Mouse (Mus musculus): ENCODE results near the gene Rxra. TPM values are rescaled to one million over a fixed set of nuclear protein-coding genes. Genes with fewer than 3 reads are reported as not detected.

Gene Rxra
- total RNA-seq, 2 experiments from 2014 or later, result 52.8 to 53.8 TPM

DNA sequence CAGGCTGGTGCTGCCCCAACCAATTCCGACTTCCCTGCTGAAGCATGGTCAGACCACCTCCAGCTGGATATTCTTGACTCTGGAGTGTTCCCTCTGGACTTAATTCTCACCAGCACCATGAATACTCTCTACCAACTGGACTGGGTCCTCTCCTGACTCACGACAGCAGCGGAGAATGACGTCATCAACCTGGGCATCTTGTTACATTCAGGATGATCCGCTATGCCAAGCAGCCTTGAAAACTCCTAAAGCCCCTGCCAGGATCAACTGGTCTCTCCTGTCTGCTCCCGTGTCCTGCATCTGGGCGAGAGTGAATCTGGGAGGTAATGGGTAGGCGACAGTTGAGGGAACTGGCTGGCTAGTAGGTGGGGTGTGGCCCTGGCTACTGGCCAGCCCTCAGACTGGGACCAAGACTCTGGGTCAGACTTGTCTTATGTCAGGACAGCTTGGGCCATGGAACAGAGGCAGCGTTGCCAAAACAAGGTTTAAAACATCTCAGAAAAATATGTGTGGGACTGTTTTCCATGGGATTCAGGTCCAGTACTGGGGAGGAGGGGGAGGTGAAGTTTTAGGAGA is 103.1 kb downstream of the Rxra start:
- intact Hi-C loops (cut with DNase I), result no loop called here
- DNase-seq, result peak in 1 of 2 experiments; percentile 63

DNA sequence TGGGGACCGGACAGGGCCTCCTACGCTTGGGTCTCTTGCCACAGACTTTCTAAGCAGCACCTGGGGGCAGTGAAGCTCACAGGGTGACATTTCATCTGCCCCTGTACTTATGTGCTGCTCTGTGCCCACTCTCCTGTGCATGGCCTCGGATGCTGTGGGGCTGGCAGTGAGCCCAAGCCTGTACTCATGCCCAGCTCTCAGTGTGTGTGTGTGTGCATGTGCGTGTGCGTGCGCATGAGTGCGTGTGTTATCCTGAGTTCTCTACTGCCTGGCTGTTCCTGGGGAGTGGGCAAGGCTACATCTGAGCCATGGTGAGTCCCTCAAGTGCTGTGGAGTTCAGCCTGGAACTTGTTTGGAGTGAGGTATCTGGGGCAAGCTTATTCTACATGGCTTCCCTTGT is 103.9 kb downstream of the Rxra start:
- intact Hi-C loops (cut with DNase I), result no loop called here
- DNase-seq, result no peak

DNA sequence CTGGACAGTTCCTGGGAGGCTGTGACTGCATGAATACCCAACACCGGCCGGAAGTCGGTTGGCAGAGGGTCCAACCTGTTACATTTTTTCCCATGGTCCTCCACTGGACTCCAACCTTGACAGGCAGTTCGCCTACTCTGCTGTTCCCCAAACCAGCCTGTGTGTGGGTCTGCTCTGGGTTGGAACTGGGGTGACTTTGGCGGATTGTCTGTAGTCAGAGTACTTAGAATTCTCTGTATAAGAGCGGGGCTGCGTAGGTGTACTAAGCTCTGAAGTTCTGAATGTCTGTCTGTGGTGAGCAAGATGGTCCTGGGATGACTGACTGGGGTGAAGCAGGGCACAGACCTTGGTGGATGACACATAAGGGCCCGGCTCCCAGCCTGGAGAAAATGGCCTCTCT is 109.1 kb downstream of the Rxra start:
- intact Hi-C loops (cut with DNase I), result no loop called here
- DNase-seq, result no peak

DNA sequence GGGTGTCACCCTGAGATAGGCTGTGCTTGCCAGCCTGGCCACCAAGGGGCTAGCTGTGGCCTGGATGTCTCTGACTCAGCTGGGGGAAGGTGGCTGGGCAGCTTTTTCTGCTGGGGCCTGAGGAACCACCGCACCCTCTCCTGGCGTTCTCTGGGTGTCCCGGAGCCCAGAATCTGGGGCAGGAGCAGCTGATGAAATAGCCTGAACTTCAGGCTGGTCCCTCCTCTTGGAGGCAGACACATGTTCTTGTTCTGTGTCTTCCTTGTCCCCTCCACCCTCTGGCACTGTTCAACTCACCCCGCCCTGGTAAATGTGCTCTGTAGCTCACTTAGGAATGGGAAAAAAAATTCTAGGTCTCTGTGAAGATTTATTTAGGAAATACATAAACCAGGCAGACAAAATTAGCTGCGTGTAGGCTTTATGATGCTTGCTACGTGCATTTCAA is 109.8 kb downstream of the Rxra start:
- peak in 1 of 2 experiments; percentile 52 for DNase-seq
- intact Hi-C loops (cut with DNase I), result no loop called here

DNA sequence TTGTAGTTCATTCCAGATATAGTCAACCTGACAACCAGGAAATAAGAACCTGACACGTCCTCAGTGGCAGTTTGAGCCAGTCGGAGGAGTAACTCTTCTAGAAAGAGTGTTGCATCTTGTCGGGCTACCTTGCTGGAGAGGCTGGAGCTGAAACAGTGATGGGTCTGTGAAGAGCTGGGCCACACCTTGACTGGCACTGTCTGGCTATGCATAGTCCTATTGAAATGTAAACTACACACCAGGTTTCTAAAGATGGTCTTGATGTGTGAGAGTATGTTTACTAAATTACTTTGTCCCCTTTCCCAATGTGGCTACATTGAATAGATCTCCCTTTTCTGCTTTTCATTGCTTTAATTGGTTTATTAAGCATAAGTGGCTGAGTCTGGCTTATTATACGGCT is 115.3 kb downstream of the Rxra start:
- intact Hi-C loops (cut with DNase I), result no loop called here

DNA sequence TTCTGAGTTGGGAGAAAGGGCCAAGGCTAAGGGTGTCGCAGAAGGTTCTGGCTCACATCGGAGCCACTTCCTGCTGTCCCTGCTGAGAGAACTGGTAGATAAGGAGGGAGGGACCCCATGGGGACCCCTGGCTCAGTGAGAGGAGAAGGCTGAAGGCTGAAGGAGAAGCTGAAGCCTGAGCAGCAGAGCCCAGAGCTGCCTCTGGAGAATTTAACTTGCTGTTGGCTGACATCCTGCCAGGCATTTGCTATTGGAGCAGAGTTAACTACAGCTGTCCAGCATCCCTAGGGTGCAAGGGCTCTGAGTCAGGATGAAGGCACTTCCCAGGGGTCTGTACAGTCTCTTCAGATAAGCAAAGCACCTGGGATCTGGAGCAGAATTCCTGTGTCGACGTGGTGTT is 122.8 kb downstream of the Rxra start:
- peak; percentile 40 to 57 for DNase-seq
- intact Hi-C loops (cut with DNase I), result no loop called here

More for the DNA sequence above, 115.3 kb downstream of the Rxra start:
- DNase-seq, result no peak

DNA sequence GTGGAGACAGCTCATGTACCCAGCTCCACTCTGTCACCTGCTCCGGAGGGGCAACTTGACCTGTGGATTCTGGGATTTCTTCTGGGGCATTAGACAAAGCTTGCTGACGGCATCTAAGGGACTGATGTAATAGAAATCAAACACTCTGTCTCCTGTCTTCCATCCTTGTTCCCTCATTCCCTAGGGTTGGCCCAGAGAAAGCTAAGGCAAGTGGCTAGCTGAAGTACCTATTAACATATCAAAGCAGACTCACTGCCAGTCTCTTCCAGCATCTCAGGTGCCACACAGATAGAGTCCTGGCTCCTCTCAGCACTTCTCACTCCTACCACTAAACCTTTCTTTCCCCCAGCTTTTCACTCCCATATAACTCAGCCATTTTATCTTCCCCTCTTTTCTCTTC is 124.8 kb downstream of the Rxra start:
- intact Hi-C loops (cut with DNase I), result no loop called here
- DNase-seq, result no peak

DNA sequence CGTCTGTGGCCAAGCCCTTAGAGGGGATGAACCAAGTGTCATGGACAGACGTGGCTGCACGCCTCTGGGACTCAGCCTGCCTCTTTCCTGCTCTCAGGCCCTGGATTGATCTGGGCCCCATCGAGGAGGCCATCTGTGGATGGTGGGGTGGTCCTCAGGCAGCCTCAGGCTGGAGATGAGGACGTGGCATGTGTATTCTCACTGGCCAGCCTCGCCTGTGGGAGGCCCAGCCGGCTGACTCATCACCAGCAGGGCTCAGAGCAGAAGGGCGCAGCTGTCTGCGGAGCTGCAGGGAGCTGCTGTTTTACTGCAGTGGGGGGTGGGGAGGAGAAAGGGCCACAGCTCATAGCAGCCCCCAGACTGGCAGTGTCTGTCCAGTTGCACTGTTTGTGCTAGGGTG is 126.3 kb downstream of the Rxra start:
- DNase-seq, result peak; percentile 49 to 63
- intact Hi-C loops (cut with DNase I), result no loop called here

DNA sequence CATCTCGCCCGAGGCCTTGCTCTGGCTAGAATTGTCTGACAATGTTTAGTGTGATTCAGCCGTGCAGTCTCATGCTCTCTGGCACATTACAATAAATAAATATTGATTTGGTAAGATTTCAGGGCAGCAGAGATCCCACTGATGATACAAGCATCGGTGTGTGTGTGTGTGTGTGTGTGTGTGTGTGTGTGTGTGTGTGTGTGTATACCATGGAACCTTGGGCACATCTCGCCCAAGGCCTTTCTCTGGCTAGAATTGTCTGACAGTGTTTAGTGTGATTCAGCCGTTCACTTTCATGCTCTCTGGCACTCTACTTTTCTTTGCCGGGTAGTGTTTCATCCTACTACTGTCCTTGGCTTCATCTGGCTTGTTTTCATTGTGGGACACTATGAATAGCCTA is 130.5 kb downstream of the Rxra start:
- intact Hi-C loops (cut with DNase I), result no loop called here
- no peak for DNase-seq

DNA sequence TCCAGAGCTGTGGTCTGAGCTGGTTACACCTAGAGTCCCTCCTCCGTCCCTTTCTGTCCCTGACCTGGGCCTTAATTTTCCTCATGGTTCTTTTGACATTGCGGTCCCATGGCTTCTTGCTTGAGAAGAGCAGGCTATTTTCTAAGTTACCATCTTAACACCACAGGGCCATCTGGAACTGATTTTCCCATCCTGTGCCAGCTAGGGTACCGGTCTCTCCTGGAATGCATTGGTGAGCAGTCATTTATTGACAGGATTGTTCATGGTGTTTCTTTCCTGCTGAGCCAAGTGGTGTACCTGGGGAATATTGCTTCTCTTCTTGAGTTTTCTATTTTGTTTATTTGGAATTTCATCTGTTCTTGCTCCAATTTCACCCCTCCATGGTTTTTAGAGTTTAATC is 131.4 kb downstream of the Rxra start:
- DNase-seq, result no peak
- intact Hi-C loops (cut with DNase I), result no loop called here

DNA sequence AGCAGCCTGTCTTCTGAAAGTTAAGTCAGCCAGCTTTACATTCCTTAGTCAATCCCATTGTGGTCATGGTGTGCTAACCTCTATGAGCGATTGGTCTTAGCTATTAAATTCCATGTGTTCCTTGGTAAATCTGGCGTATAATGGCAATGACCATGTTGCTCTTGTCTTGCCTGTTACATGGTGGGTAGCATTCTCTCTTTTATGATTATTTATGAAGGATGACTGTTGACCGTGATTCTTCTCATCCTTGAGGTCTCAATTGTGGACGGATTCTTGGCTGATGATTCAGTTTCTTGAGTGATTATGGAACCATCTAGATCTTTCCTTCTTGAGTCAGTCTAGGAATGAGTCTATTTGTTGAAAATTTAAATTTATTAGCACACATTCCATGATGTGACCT is 133.7 kb downstream of the Rxra start:
- no peak for DNase-seq
- intact Hi-C loops (cut with DNase I), result no loop called here

Other genes starting within 250 kb of the Rxra start
- 10 to 100 TPM; 14.0 to 14.4 TPM for gene Vav2, start 249.4 kb upstream of the Rxra start, total RNA-seq (2021)
- 1 to 10 TPM; 1.1 to 2.1 TPM for gene Brd3os, start 234.1 kb upstream of the Rxra start, total RNA-seq (2021)
- 10 to 100 TPM; 33.1 to 33.9 TPM for gene Brd3, start 168.8 kb upstream of the Rxra start, total RNA-seq (2021)
- gene Wdr5, start 161.3 kb upstream of the Rxra start, total RNA-seq (2021), result 10 to 100 TPM; 24.4 to 25.6 TPM
- 10 to 100 TPM; 35.8 to 42.4 TPM for gene Col5a1, start 210.0 kb downstream of the Rxra start, total RNA-seq (2021)